Mouse (Mus musculus): ENCODE data around the gene Omt2a. TPM values are rescaled to one million over a fixed set of nuclear protein-coding genes. Genes with fewer than 3 reads are reported as not detected.

Omt2a gene
- 0.31 TPM in 1 of 2 replicates, not detected in the other for total RNA-seq (2012; rRNA removed)

DNA sequence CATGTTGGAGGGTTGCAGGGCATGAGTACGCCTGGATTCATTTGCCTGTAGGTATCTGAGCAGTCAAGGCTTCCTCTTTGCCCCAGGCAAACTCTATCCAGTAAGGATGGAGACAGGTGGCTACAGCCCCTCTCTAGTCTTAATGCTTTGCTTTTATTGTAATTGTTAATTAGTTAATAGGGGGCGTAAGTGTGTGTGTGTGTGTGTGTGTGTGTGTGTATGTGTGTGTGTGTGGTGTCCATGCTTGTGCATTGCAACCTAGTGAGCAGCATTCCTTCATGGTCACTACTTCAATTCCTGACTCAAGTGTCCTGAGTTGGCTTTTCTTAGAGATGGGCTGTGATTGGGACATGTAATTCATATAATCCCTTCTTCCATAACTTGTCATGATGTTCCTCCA is at the start of gene Omt2a:
Gene Omt2a, minus strand, starts transcription at position 101 of the 400 bp plus-strand sequence.
- Histone ChIP-seq H3K27ac (ENCODE audit: insufficient read depth, low read depth, low read length, poor library complexity, severe bottlenecking) (no peak within 1 kb of the TSS), H3K9ac (ENCODE audit: insufficient read depth, low read depth, low read length, poor library complexity, severe bottlenecking) (no peak within 1 kb of the TSS), H3K36me3 (ENCODE audit: control insufficient read depth, insufficient read depth, low read length, poor library complexity, severe bottlenecking) (no peaks in the 10 kb centered on the region), H3K9me3 (ENCODE audit: control insufficient read depth, insufficient read depth, low read depth, low read length) (no peaks in the 10 kb centered on the region), H3K4me3 (ENCODE audit: insufficient read depth in 1 of 2, low read depth in 1 of 2, low read length in 2 of 2, poor library complexity in 1 of 2, severe bottlenecking in 1 of 2) (no peak within 1 kb of the TSS), H3K4me1 (ENCODE audit: control insufficient read depth in 2 of 2, insufficient read depth in 2 of 2, low read length in 2 of 2, poor library complexity in 1 of 2) (no peaks in the 10 kb centered on the region)
- in situ Hi-C loops (cut with MboI; ENCODE audit: low sequenced_read_pairs in 2 of 2, unreplicated experiment in 2 of 2): no loop called here
- no peak for DNase-seq (ENCODE audit: low read depth, low spot score)
- no peak for TF ChIP-seq ZNF384 (IDR thresholded peaks at IDR 0.05; ENCODE audit: low read depth, low read length)
- TF ChIP-seq HCFC1 (IDR thresholded peaks at IDR 0.05; ENCODE audit: borderline replicate concordance, insufficient read depth, low read length): no peak
- TF ChIP-seq ZC3H11A (IDR thresholded peaks at IDR 0.05; ENCODE audit: borderline replicate concordance, low read depth, low read length): no peak
- TF ChIP-seq CHD2 (IDR thresholded peaks at IDR 0.05; ENCODE audit: low read depth, low read length): no peak
- no peak for TF ChIP-seq MAFK (IDR thresholded peaks at IDR 0.05; ENCODE audit: insufficient read depth, low read depth, low read length)

DNA sequence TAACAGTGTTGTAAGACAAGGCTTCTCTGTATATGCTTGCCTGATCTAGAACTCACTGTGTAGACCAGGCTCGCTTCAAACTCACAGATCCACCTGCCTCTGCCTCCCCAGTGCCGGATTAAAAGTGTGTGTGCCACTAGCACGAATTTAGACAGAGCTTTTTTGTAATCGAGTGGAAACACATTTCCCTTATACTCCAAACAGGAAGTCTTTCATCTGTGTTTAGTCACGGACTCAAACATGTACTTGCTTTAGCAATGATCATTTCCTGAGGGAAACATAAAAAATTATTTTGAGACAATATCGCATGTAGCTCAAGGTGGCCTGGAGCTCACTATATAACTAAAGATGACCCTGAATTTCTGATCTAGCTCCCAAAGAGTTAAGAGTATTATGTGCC is 48.8 kb upstream of the Omt2a start:
- no peaks in the 10 kb centered on the region for H3K9me3 ChIP-seq (ENCODE audit: control insufficient read depth, insufficient read depth, low read depth, low read length)
- H3K9ac ChIP-seq (ENCODE audit: insufficient read depth, low read depth, low read length, poor library complexity, severe bottlenecking): peak overlapping the region; percentile 60; the same call in 1 of the 2 replicates
- no peak for DNase-seq (ENCODE audit: low read depth, low spot score)
- in situ Hi-C loops (cut with MboI; ENCODE audit: low sequenced_read_pairs in 2 of 2, unreplicated experiment in 2 of 2): no loop called here
- H3K4me1 ChIP-seq (ENCODE audit: control insufficient read depth in 2 of 2, insufficient read depth in 2 of 2, low read length in 2 of 2, poor library complexity in 1 of 2): peaks cover 11 to 15% of the 10 kb centered on the region in 2 experiments
- H3K27ac ChIP-seq (ENCODE audit: insufficient read depth, low read depth, low read length, poor library complexity, severe bottlenecking): peak overlapping the region; percentile 96; the same call in 1 of the 2 replicates
- H3K36me3 ChIP-seq (ENCODE audit: control insufficient read depth, insufficient read depth, low read length, poor library complexity, severe bottlenecking): no peaks in the 10 kb centered on the region; the same call in 1 of the 2 replicates
- H3K4me3 ChIP-seq (ENCODE audit: insufficient read depth in 1 of 2, low read depth in 1 of 2, low read length in 2 of 2, poor library complexity in 1 of 2, severe bottlenecking in 1 of 2): no peak overlapping the region
- TF ChIP-seq HCFC1 (IDR thresholded peaks at IDR 0.05; ENCODE audit: borderline replicate concordance, insufficient read depth, low read length) (no peak), ZC3H11A (IDR thresholded peaks at IDR 0.05; ENCODE audit: borderline replicate concordance, low read depth, low read length) (no peak), CHD2 (IDR thresholded peaks at IDR 0.05; ENCODE audit: low read depth, low read length) (no peak), ZNF384 (IDR thresholded peaks at IDR 0.05; ENCODE audit: low read depth, low read length) (no peak)

DNA sequence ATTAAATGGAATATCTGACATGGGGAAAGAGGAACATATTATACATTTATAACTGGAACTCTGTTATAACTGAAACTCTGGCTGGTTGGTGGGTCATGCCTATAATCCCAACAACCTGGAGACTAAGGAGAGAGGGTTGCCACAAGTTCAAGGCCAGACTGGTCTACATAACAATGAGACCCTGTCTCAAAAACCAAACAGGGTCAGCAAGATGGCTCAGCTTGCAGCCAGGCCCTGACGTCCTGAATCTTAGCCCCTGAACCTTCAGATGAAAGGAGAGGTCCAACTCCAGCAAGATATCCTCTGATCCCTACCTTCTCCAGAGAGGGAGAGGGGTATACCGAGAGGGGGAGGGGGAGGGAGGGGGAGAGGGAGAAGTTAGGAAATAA is 45.9 kb upstream of the Omt2a start:
- Histone ChIP-seq H3K27ac (ENCODE audit: insufficient read depth, low read depth, low read length, poor library complexity, severe bottlenecking) (peak overlapping the region; percentile 89), H3K36me3 (ENCODE audit: control insufficient read depth, insufficient read depth, low read length, poor library complexity, severe bottlenecking) (no peaks in the 10 kb centered on the region), H3K9me3 (ENCODE audit: control insufficient read depth, insufficient read depth, low read depth, low read length) (no peaks in the 10 kb centered on the region), H3K4me3 (ENCODE audit: insufficient read depth in 1 of 2, low read depth in 1 of 2, low read length in 2 of 2, poor library complexity in 1 of 2, severe bottlenecking in 1 of 2) (no peak overlapping the region; a peak in 1 of 4 replicates), H3K4me1 (ENCODE audit: control insufficient read depth in 2 of 2, insufficient read depth in 2 of 2, low read length in 2 of 2, poor library complexity in 1 of 2) (peaks cover 11 to 16% of the 10 kb centered on the region in 2 experiments), H3K9ac (ENCODE audit: insufficient read depth, low read depth, low read length, poor library complexity, severe bottlenecking) (no peak overlapping the region)
- no peak for DNase-seq (ENCODE audit: low read depth, low spot score)
- in situ Hi-C loops (cut with MboI; ENCODE audit: low sequenced_read_pairs in 2 of 2, unreplicated experiment in 2 of 2): no loop called here
- TF ChIP-seq ZNF384 (IDR thresholded peaks at IDR 0.05; ENCODE audit: low read depth, low read length) (no peak), ZC3H11A (IDR thresholded peaks at IDR 0.05; ENCODE audit: borderline replicate concordance, low read depth, low read length) (no peak), MAFK (IDR thresholded peaks at IDR 0.05; ENCODE audit: insufficient read depth, low read depth, low read length) (no peak), HCFC1 (IDR thresholded peaks at IDR 0.05; ENCODE audit: borderline replicate concordance, insufficient read depth, low read length) (no peak), CHD2 (IDR thresholded peaks at IDR 0.05; ENCODE audit: low read depth, low read length) (no peak)

DNA sequence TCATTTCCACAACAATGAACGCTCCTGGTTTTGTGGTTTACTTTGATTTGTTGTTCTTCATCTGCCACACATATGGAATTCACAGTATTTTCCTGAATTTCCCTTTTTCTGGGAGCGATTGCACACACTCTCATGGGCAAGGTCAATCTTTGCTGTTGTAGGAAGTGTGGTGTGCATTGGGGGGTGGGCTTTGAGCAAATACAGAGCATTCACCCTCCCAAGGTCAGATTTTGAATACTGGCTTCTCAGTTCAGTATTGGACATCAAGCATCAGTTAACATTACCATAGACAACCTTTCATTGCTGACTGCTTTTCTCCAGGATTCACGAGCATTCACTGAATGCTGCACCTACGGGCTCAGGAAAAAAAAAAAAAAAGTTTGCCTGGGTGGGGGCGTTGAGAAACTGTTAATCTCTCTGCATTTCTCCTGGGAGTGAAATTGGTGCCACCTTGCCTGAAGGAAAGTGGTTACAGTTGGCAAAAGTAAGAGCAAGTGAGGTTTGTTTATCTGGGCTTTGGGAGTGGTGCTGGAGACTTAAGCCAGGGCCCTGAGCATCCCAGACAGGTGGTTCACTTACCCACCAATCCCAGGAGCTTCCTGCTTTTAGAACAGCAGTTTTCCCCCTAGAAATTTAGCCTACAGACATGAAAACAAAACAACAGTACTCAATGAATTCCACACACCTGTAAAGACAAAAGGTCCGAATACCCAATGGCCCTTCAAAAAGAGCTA is 45.3 kb upstream of the Omt2a start:
- H3K4me1 ChIP-seq (ENCODE audit: control insufficient read depth in 2 of 2, insufficient read depth in 2 of 2, low read length in 2 of 2, poor library complexity in 1 of 2): peaks cover 7 to 16% of the 10 kb centered on the region in 2 experiments
- H3K9me3 ChIP-seq (ENCODE audit: control insufficient read depth, insufficient read depth, low read depth, low read length): no peaks in the 10 kb centered on the region
- H3K36me3 ChIP-seq (ENCODE audit: control insufficient read depth, insufficient read depth, low read length, poor library complexity, severe bottlenecking): no peaks in the 10 kb centered on the region
- H3K9ac ChIP-seq (ENCODE audit: insufficient read depth, low read depth, low read length, poor library complexity, severe bottlenecking): 0 out of 2 replicates have a peak overlapping the region, but pooled peaks have one; percentile 12
- H3K27ac ChIP-seq (ENCODE audit: insufficient read depth, low read depth, low read length, poor library complexity, severe bottlenecking): peak overlapping the region; percentile 89
- TF ChIP-seq ZNF384 (IDR thresholded peaks at IDR 0.05; ENCODE audit: low read depth, low read length) (peak; percentile 95), ZC3H11A (IDR thresholded peaks at IDR 0.05; ENCODE audit: borderline replicate concordance, low read depth, low read length) (no peak)
- in situ Hi-C loops (cut with MboI; ENCODE audit: low sequenced_read_pairs in 2 of 2, unreplicated experiment in 2 of 2): loop anchor here in 1 of 2 experiments (5.0 kb wide), 1 partner anchor 32 kb away; no protein-coding TSS in a partner anchor
- no peak overlapping the region; a peak in 1 of 4 replicates for H3K4me3 ChIP-seq (ENCODE audit: insufficient read depth in 1 of 2, low read depth in 1 of 2, low read length in 2 of 2, poor library complexity in 1 of 2, severe bottlenecking in 1 of 2)
- DNase-seq (ENCODE audit: low read depth, low spot score): no peak
